Mouse (Mus musculus): ENCODE results near the gene Sephs2.
A peak's percentile ranks its signal among the peaks of the same experiment; 100 is the strongest.
"Not testable (repeated sequence)": the region's sequence is repeated elsewhere in the genome, so short reads cannot be mapped to it uniquely, and the experiment has no call there.

Gene Sephs2

GRCm38 (mm10) chr7:127270256-127270655 lies 3.6 kb downstream of the Sephs2 start:
- peak in 1 of 2 experiments; percentile 24 for DNase-seq

- DNase-seq: no peak
Measured at GRCm38 (mm10) chr7:127263526-127263925, 10.3 kb downstream of the Sephs2 start.

GRCm38 (mm10) chr7:127262218-127262961 lies 11.5 kb downstream of the Sephs2 start:
- DNase-seq: no peak

GRCm38 (mm10) chr7:127260309-127261111 lies 13.3 kb downstream of the Sephs2 start, which contains the start of gene Dctpp1:
Gene Dctpp1 (minus strand): TSS chr7:127260709.
- DNase-seq: peak; percentile 99

GRCm38 (mm10) chr7:127259186-127259905 lies 14.5 kb downstream of the Sephs2 start:
- no peak for DNase-seq

GRCm38 (mm10) chr7:127256518-127256917 lies 17.3 kb downstream of the Sephs2 start:
- no peak for DNase-seq

GRCm38 (mm10) chr7:127255965-127256364 lies 17.9 kb downstream of the Sephs2 start:
- DNase-seq: no peak

GRCm38 (mm10) chr7:127255008-127255407 lies 18.8 kb downstream of the Sephs2 start:
- no peak for DNase-seq

- peak; percentile 95 to 98 for DNase-seq
Measured at GRCm38 (mm10) chr7:127253821-127254769, 19.8 kb downstream of the Sephs2 start.

- DNase-seq: no peak
Measured at GRCm38 (mm10) chr7:127253341-127253740, 20.5 kb downstream of the Sephs2 start.

- peak in 1 of 2 experiments; percentile 41 for DNase-seq
Measured at GRCm38 (mm10) chr7:127252414-127252813, 21.4 kb downstream of the Sephs2 start.

GRCm38 (mm10) chr7:127250511-127250910 lies 23.3 kb downstream of the Sephs2 start:
- DNase-seq: not testable (repeated sequence)

- DNase-seq: peak; percentile 55 to 77
Measured at GRCm38 (mm10) chr7:127244658-127245510, 29.0 kb downstream of the Sephs2 start.

GRCm38 (mm10) chr7:127243870-127244657 lies 29.8 kb downstream of the Sephs2 start, which contains the start of gene Zfp771:
Gene Zfp771 (plus strand): TSS chr7:127244274.
- peak; percentile 98 to 99 for DNase-seq

- DNase-seq: no peak
Measured at GRCm38 (mm10) chr7:127243361-127243867, 30.4 kb downstream of the Sephs2 start.

GRCm38 (mm10) chr7:127234777-127235176 lies 39.1 kb downstream of the Sephs2 start:
- DNase-seq: no peak

GRCm38 (mm10) chr7:127233765-127234164 lies 40.1 kb downstream of the Sephs2 start:
- DNase-seq: no peak

- no peak for DNase-seq
Measured at GRCm38 (mm10) chr7:127233368-127233749, 40.5 kb downstream of the Sephs2 start.

GRCm38 (mm10) chr7:127232622-127233367 lies 41.1 kb downstream of the Sephs2 start, which contains the start of the genes Zfp553 and Sept1:
Gene Zfp553 (plus strand): TSS chr7:127233061.
Gene Sept1 (minus strand): TSS chr7:127233130.
- peak; percentile 86 to 94 for DNase-seq
